Mouse (Mus musculus): ENCODE results near the gene Srd5a3.

DNA sequence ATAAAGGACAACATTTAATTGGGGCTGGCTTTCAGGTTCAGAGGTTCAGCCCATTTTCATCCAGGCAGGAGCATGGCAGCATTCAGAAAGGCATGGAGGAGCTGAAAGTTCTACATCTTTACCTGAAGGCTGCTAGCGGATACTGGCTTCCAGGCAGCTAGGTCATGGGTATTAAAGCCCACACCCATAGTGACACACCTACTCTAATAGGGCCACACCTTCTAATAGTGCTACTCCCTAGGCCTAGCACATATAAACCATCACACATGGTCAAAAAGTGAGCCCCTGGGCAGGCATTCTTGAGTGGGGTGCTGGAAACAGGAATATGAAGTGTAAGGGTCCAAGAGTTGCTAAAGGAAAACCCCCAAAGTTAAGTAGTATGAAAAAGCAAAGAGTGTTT is 2.5 kb upstream of the Srd5a3 start:
- TF ChIP-seq CTCF (IDR thresholded peaks at IDR 0.05; ENCODE audit: control insufficient read depth, insufficient read depth, insufficient replicate concordance, low read depth, low read length) (no peak), POLR2A (IDR thresholded peaks at IDR 0.05; ENCODE audit: control insufficient read depth, low read depth, low read length) (no peak)

Measured in testis, adult 2 months (tissue).